Mouse (Mus musculus) embryonic facial prominence, embryonic 14.5 days (tissue): Measurements from ENCODE around the gene Ptbp1. TPM values are rescaled to one million over a fixed set of nuclear protein-coding genes. Genes with fewer than 3 reads are reported as not detected.

Experiments used
- ATAC-seq: fragments of 200-750 bp; cut with Nextera tagmentation; 2 replicates; pipeline ENCODE4 v1.8.0; 2017; ENCODE audit warnings: low read depth, moderate number of reproducible peaks, moderate TSS enrichment
- DNase-seq: peaks from one replicate; pipeline ENCODE4 v3.0.0-alpha.2; 2015; ENCODE audit warnings: low spot score
- H3K27ac ChIP-seq: fragments of 300-500 bp; sonication (generic); replicated peaks from 2 replicates; pipeline ENCODE4 v1.5.1; 2014; ENCODE audit warnings: low read depth, mild to moderate bottlenecking, low read length, moderate library complexity
- H3K27me3 ChIP-seq: fragments of 300-500 bp; sonication (generic); replicated peaks from 2 replicates; pipeline ENCODE4 v1.6.1; 2014; ENCODE audit warnings: low read length; ENCODE audit not compliant: control insufficient read depth, insufficient read depth
- H3K36me3 ChIP-seq: fragments of 300-500 bp; sonication (generic); 2 replicates; pipeline ENCODE4 v1.6.1; 2014; ENCODE audit warnings: low read length, mixed read lengths; ENCODE audit not compliant: control insufficient read depth, insufficient read depth
- H3K4me1 ChIP-seq: fragments of 300-500 bp; sonication (generic); 2 replicates; pipeline ENCODE4 v1.6.1; 2014; ENCODE audit warnings: antibody characterized with exemption, low read length; ENCODE audit not compliant: control insufficient read depth, insufficient read depth
- H3K4me2 ChIP-seq: fragments of 300-500 bp; sonication (generic); 2 replicates; pipeline ENCODE4 v1.6.1; 2014; ENCODE audit warnings: low read depth, mild to moderate bottlenecking, low read length, moderate library complexity, mixed read lengths
- H3K4me3 ChIP-seq: fragments of 300-500 bp; sonication (generic); 2 replicates; pipeline ENCODE4 v1.5.1; 2014; ENCODE audit warnings: low read depth, mild to moderate bottlenecking, low read length
- H3K9ac ChIP-seq: fragments of 300-500 bp; sonication (generic); 2 replicates; pipeline ENCODE4 v1.6.1; 2014; ENCODE audit warnings: low read depth, mild to moderate bottlenecking, low read length, moderate library complexity, mixed read lengths
- H3K9me3 ChIP-seq: fragments of 300-500 bp; sonication (generic); 2 replicates; pipeline ENCODE4 v1.6.1; 2016; ENCODE audit warnings: low read length; ENCODE audit not compliant: control insufficient read depth
- WGBS: fragments of 180-500 bp; shearing (Covaris S2); extraction: QIAGEN DNeasy Blood & Tissue Kit; methylation state at CpG from one replicate; pipeline ENCODE4 v1.1.7; 2014; 5-methylcytosine and 5-hydroxymethylcytosine counted together
- polyA plus RNA-seq: library from polyadenylated mRNA; unstranded; fragments of >200 nt; fragmentation: Nextera tagmentation; extraction: Ambion mirVana; gene quantifications from 2 replicates; pipeline ENCODE4 v1.2.1, GENCODE M21; 2014

The Ptbp1 gene
- polyA plus RNA-seq, 1 experiment from 2014 or later, result 198 TPM

- Histone ChIP-seq H3K9me3 (no peaks in the 10 kb centered on the region), H3K27ac (no peak overlapping the region), H3K4me1 (no peaks in the 10 kb centered on the region), H3K27me3 (no peaks in the 10 kb centered on the region), H3K36me3 (peaks cover 74% of the 10 kb centered on the region), H3K4me2 (no peak overlapping the region), H3K9ac (no peak overlapping the region), H3K4me3 (no peak overlapping the region)
- WGBS, result 68% methylated on average over 19 of the region's 19 CpGs
- ATAC-seq, result no peak
- no peak for DNase-seq
Measured at GRCm38 (mm10) chr10:79865801-79866295, 11.6 kb downstream of the Ptbp1 start.

GRCm38 (mm10) chr10:79866601-79867000 is 12.4 kb downstream of the Ptbp1 start:
- Histone ChIP-seq H3K4me2 (no peak overlapping the region), H3K4me1 (no peaks in the 10 kb centered on the region), H3K27ac (no peak overlapping the region), H3K36me3 (peaks cover 74% of the 10 kb centered on the region), H3K4me3 (no peak overlapping the region), H3K27me3 (no peaks in the 10 kb centered on the region), H3K9ac (no peak overlapping the region), H3K9me3 (no peaks in the 10 kb centered on the region)
- 74% methylated on average over 11 of the region's 11 CpGs for WGBS
- no peak for ATAC-seq
- DNase-seq, result no peak

- Histone ChIP-seq H3K36me3 (peaks cover 27% of the 10 kb centered on the region; the same call in 1 of the 2 replicates), H3K27me3 (no peaks in the 10 kb centered on the region), H3K9ac (no peak overlapping the region), H3K4me2 (no peak overlapping the region), H3K27ac (no peak overlapping the region), H3K9me3 (no peaks in the 10 kb centered on the region), H3K4me1 (peaks cover 14% of the 10 kb centered on the region; the same call in 1 of the 2 replicates), H3K4me3 (no peak overlapping the region)
- DNase-seq (no peak), ATAC-seq (no peak)
- 94% methylated on average over 8 of the region's 8 CpGs for WGBS
Measured at GRCm38 (mm10) chr10:79871845-79872244, 17.6 kb downstream of the Ptbp1 start.

- Histone ChIP-seq H3K4me2 (peak overlapping the region; percentile 81), H3K36me3 (peaks cover 21% of the 10 kb centered on the region; the same call in 1 of the 2 replicates), H3K9me3 (no peaks in the 10 kb centered on the region), H3K27ac (peak overlapping the region; percentile 85; the same call in 1 of the 2 replicates), H3K9ac (peak overlapping the region; percentile 82), H3K4me1 (peaks cover 14% of the 10 kb centered on the region; the same call in 1 of the 2 replicates), H3K27me3 (no peaks in the 10 kb centered on the region), H3K4me3 (peak overlapping the region; percentile 68)
- DNase-seq (no peak), ATAC-seq (no peak)
- 33% methylated on average over 3 of the region's 3 CpGs for WGBS
Measured at GRCm38 (mm10) chr10:79872862-79873261, 18.6 kb downstream of the Ptbp1 start.

- peaks cover 14% of the 10 kb centered on the region; the same call in 1 of the 2 replicates for H3K4me1 ChIP-seq
- H3K36me3 ChIP-seq, result peaks cover 21% of the 10 kb centered on the region; the same call in 1 of the 2 replicates
- peak overlapping the region; percentile 85 for H3K27ac ChIP-seq
- H3K9ac ChIP-seq, result peak overlapping the region; percentile 82
- H3K4me3 ChIP-seq, result peak overlapping the region; percentile 68
- H3K4me2 ChIP-seq, result peak overlapping the region; percentile 81
- WGBS, result 6% methylated on average over 6 of the region's 6 CpGs
- no peaks in the 10 kb centered on the region for H3K27me3 ChIP-seq
- DNase-seq (no peak), ATAC-seq (no peak)
- H3K9me3 ChIP-seq, result no peaks in the 10 kb centered on the region
Measured at GRCm38 (mm10) chr10:79873313-79873712, 19.1 kb downstream of the Ptbp1 start.

GRCm38 (mm10) chr10:79873715-79874289 is 19.6 kb downstream of the Ptbp1 start:
- under 1% methylated on average over 26 of the region's 26 CpGs for WGBS
- H3K27ac ChIP-seq, result peak overlapping the region; percentile 85
- H3K4me3 ChIP-seq, result peak overlapping the region; percentile 68
- H3K4me1 ChIP-seq, result peaks cover 14% of the 10 kb centered on the region; the same call in 1 of the 2 replicates
- peak overlapping the region; percentile 81 for H3K4me2 ChIP-seq
- H3K9ac ChIP-seq, result peak overlapping the region; percentile 82
- no peaks in the 10 kb centered on the region for H3K27me3 ChIP-seq
- no peak for DNase-seq
- peaks cover 21% of the 10 kb centered on the region; the same call in 1 of the 2 replicates for H3K36me3 ChIP-seq
- ATAC-seq, result peak; percentile 20
- H3K9me3 ChIP-seq, result no peaks in the 10 kb centered on the region

GRCm38 (mm10) chr10:79874290-79874862 is 20.1 kb downstream of the Ptbp1 start, which contains the start of the genes Prtn3 and Plppr3:
Gene Prtn3 (plus strand): TSS chr10:79874476.
Gene Plppr3 (minus strand): TSS chr10:79874634.
- Histone ChIP-seq H3K27ac (peak within 1 kb of the TSS; percentile 85), H3K36me3 (peaks cover 21% of the 10 kb centered on the region; the same call in 1 of the 2 replicates), H3K9me3 (no peaks in the 10 kb centered on the region), H3K4me2 (peak within 1 kb of the TSS; percentile 81), H3K9ac (peak within 1 kb of the TSS; percentile 82), H3K4me3 (peak within 1 kb of the TSS; percentile 68), H3K4me1 (peaks cover 14% of the 10 kb centered on the region; the same call in 1 of the 2 replicates), H3K27me3 (no peaks in the 10 kb centered on the region)
- DNase-seq, result peak; percentile 83
- peak; percentile 91 for ATAC-seq
- WGBS, result 0% methylated on average over 29 of the region's 57 CpGs

- no peak for DNase-seq
- Histone ChIP-seq H3K9me3 (no peaks in the 10 kb centered on the region), H3K9ac (no peak overlapping the region), H3K36me3 (no peaks in the 10 kb centered on the region), H3K4me2 (no peak overlapping the region), H3K27ac (no peak overlapping the region), H3K27me3 (no peaks in the 10 kb centered on the region), H3K4me3 (no peak overlapping the region), H3K4me1 (peaks cover 22% of the 10 kb centered on the region)
- WGBS, result 44% methylated on average over 1 of the region's 1 CpGs
- ATAC-seq, result no peak
Measured at GRCm38 (mm10) chr10:79877174-79877573, 22.9 kb downstream of the Ptbp1 start.
